Mouse (Mus musculus): Measurements from ENCODE around the gene Wdr26.

GRCm38 (mm10) chr1:181151541-181151940 lies 60.3 kb downstream of the Wdr26 start:
- TF ChIP-seq POLR2A (IDR thresholded peaks at IDR 0.05; ENCODE audit: low read depth, low read length), result no peak
- TF ChIP-seq CTCF (IDR thresholded peaks at IDR 0.05; ENCODE audit: extremely low read depth, insufficient read length, insufficient replicate concordance, low read depth, low read length), result no peak
